Mouse (Mus musculus) right cerebral cortex, adult 18-20 months (tissue): ENCODE results near the gene BC003965.
"Not testable (repeated sequence)": the region's sequence is repeated elsewhere in the genome, so short reads cannot be mapped to it uniquely, and the experiment has no call there.

ENCODE experiments used
- DNase-seq: peaks from one replicate; pipeline ENCODE4 v3.0.0; 2022; ENCODE audit warnings: mixed read lengths

Gene BC003965

GRCm38 (mm10) chr17:25219492-25220295 is 35.3 kb downstream of the BC003965 start:
- no peak for DNase-seq

DNA sequence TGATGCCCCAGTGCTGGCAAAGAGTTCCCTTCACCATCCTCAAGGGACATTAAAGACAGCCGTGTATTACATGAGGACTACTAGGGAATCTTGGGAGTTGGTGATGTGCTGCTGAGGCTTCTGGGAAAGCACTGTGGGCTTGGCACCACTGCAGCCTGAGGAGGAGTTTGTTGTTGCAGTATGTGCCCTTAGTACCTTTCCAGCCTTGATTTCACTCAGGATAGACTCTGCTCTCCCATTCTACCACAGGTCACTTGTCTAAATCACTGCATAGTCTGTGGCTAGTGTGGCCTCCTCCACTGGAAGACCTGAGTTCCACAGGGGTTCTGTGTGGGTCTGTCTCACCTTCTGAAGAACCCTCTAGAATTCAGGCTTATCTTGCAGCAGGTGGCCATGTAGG is 36.4 kb downstream of the BC003965 start:
- DNase-seq = no peak

- peak; percentile 63 for DNase-seq
These were observed 37.6 kb downstream of the BC003965 start for GRCm38 (mm10) chr17:25221821-25222503.

GRCm38 (mm10) chr17:25222504-25222940 is 38.2 kb downstream of the BC003965 start:
- peak; percentile 42 for DNase-seq

- no peak for DNase-seq
These were observed 38.7 kb downstream of the BC003965 start for GRCm38 (mm10) chr17:25222951-25223601.

DNA sequence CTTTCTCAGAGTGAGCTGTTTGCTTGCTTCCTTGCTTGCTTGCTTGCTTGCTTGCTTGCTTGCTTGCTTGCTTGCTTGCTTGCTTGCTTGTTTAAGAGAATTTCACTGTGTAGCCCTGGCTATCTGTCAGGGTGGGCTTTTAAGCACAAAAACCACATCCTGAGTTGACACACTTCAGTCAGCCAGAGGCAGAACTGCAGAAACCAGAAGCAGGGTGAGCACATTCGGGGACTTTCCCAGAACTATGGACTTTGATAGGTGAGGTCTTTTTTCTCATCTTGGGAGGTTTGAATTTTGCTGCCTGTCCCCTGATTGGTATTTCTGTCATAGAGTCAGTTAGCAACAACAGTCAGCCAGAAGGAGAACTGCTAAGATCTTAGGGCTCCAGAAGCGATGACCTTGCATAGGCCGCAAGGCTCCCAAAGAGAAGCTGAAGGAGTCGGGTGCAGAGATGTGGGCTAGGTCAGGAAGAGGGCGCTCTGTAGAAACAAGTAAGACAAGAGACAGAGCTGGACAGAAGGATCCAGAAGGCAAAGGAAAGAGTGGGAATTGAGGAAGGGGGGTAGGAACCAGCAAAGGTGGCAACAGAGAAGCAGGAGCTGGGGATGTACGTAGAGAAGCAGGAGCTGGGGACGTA is 40.4 kb downstream of the BC003965 start:
- no peak for DNase-seq

DNA sequence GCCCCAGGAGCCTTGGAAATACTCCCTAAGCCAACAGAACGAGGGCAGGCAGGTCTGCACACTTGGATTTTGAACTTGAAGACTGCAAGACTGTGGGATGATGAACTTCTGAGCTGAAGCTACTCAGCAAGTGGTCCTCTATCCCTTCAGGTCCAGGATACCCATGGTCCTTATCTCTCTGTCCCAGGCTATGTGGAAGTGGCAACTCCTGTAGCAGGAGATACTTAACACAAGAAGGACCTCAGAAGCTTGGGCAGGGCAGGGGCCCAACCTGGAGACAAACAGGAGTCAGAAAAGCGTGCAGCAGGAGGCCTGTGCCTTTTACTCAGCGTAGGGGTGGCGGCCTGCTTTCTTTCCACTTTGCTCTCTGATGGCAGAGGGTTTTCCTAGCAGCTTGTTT is 41.3 kb downstream of the BC003965 start:
- no peak for DNase-seq

DNA sequence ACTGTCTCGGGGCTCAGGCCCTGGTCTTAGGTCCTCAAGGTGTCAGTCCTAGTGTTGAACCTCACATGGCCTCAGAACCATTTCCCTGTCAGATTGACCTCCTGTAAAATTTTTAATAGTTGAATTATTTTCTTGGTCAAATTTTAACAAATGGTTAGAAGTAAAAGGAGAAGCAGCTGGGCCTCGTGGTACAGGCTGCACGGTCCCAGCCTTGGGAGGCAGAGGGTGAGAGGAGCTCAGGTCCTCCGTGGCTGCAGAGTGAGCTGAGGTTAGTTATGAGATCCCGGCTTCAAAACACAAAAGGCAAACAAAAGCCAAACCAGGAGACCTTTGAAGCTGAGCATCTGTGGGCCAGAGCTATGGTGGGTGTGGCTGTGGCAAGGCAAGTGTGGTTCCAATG is 43.6 kb downstream of the BC003965 start:
- DNase-seq = no peak

DNA sequence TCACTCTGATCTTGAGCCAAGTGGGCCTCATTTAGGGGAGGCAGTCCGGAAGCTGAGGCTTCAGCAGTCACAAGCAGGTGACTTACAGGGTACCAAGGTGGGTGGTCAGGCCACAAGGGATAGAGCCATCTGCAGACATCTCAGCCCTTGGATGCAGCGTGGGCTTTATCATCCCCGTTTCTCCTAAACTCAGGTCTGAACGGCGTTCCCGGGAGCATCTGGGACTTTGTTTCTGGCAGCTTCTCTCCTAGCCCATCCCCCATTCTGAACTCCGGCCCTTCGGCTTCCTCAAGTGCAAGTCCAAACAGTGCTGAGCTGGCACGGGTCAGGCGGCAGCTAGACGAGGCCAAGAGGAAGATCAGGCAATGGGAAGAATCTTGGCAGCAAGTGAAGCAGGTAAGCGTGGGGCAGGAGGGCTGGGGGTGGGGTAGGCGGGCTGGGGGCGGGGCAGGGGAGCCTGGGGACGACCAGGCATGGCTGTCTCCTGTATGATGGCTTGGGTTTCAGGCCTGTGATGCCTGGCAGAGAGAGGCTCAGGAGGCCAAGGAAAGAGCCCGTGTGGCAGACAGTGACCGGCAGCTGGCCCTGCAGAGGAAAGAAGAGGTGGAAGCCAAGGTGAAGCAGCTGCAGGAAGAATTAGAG is 45.8 kb downstream of the BC003965 start:
- not testable (repeated sequence) for DNase-seq

DNA sequence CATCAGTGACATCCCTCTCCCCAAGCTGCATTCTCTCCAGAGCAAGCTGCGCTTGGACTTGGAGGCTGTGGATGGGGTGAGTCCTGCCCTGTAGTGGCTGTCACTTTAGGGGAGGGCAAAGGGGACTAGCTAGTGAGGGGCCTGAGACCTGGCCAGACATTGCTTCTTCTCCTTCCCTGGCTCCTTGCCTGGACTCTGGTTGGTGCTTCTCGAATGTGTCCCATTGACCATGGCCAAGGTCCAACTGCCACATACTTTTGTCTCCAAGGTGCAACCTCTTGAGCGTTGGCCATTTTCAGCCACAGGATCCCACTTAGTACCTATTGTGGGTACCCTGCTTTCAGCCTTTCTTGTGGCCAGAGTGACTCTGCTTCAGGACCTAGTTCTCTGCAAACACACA is 46.3 kb downstream of the BC003965 start:
- DNase-seq = no peak

DNA sequence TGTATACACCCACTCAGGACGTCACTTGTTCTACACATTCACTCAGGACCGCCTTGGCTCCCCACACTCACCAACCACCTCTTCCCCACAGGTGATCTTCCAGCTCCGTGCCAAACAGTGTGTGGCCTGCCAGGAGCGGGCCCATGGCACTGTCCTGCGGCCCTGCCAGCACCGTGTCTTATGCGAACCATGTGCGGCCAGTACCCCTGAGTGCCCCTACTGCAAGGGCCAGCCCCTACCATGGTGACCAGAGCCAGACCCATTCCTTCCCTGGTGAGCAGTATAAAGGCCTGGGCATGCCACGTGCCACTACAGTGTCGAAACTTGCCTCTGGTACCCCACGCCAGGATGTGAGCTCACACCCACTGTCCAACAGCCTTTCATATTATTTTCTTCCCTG is 47.3 kb downstream of the BC003965 start:
- not testable (repeated sequence) for DNase-seq

- DNase-seq = peak; percentile 64
These were observed 51.3 kb downstream of the BC003965 start for GRCm38 (mm10) chr17:25235635-25236034.
